Mouse (Mus musculus) R1 (cell line): ENCODE data around the gene Gpcpd1.

ENCODE experiments used
- DNase-seq: peaks from one replicate; pipeline ENCODE4 v3.0.0-alpha.2; 2018; ENCODE audit warnings: low read depth, low spot score

Gene Gpcpd1

GRCm38 (mm10) chr2:132586006-132586405 lies 1.5 kb downstream of the Gpcpd1 start:
- no peak for DNase-seq

DNA sequence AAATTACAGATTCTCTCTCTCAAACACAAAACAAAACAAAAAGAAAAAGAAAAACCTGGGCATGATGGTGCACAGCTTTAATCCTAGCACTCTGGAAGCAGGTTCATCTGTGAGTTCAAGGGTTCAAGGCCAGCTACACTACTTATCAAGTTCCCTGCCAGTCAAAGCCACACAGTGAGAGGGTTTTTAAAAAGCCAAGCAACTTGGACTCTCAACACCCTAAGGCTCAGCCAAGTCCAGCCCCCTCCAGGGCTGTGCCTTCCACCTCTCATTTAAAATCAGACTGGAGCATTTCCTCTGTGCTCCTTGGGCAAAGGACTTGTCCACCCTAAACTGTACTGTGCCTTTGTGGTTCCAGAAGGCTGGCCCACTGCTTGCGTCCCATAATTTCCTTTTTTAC lies 3.3 kb downstream of the Gpcpd1 start:
- DNase-seq = no peak

- no peak for DNase-seq
These were observed 4.4 kb downstream of the Gpcpd1 start for GRCm38 (mm10) chr2:132583126-132583525.

- no peak for DNase-seq
These were observed 5.3 kb downstream of the Gpcpd1 start for GRCm38 (mm10) chr2:132582227-132582626.

DNA sequence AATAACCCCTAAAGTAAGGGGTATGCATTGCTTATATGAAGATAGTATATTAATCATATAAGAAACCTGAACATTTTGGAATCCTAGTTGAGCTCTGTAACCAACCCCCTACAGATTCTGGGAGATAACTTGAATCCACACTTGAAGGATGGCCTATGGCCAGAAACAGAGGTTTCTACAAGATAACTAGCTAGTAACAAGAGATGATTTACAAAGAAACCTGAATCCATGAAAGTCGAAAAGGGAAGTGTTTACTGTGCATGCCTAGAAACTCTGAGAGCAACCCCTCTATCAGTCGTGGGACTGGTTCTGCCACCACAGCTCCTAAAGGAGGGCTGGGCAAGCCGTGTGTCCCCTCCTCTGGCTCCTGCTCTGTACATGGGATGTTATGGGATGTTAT lies 7.8 kb downstream of the Gpcpd1 start:
- DNase-seq = no peak

GRCm38 (mm10) chr2:132578711-132579110 lies 8.8 kb downstream of the Gpcpd1 start:
- no peak for DNase-seq

DNA sequence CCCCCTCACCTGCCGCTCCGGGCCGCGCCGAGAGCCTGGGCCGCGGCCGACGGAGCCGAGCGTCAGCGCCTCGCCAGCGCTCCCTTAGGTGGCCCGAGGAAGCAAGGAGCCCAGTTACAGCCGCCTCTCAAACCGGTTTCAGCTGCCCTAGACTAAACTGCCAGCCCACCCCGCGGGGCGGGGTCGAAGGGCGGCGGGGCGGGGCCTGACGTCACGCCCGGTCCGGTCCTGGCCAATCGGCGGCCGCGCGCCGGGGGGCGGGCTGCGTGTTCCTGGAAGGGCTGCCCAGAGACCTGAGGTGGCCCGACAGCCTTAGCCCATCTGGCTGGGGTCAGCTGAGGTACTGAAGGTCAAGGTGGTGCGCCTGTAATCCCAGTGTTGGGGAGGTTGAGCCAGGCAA lies 9.5 kb downstream of the Gpcpd1 start:
- peak; percentile 95 for DNase-seq

DNA sequence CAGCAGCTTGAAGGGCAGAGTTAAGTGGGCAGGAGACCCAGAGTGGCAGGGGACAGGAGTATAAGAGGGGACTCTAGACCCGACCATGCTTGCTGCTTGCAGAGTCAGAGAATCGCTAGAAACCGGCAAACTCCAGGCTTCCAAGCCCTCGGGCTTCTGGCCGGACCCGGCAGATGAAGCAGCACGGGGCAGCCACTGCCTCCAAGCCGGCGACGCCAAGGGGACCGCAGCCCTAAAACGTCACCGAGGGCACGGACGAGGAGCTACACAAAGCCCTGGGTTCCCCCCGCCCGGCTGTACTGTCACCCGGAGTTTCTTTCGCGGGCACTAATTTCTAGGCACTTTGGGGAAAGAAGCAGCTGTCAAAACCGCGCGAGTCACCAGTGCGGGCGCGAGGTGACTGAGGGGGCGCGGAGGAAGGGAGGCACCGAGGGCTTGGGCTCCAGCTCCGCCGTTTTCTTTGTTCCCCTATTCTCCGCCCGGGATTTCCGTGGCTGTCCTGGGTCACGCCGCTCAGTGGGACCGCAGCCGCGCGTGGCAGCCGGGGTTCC lies 10.0 kb downstream of the Gpcpd1 start:
- peak; percentile 67 for DNase-seq

GRCm38 (mm10) chr2:132576522-132577135 lies 10.9 kb downstream of the Gpcpd1 start:
- DNase-seq = no peak

DNA sequence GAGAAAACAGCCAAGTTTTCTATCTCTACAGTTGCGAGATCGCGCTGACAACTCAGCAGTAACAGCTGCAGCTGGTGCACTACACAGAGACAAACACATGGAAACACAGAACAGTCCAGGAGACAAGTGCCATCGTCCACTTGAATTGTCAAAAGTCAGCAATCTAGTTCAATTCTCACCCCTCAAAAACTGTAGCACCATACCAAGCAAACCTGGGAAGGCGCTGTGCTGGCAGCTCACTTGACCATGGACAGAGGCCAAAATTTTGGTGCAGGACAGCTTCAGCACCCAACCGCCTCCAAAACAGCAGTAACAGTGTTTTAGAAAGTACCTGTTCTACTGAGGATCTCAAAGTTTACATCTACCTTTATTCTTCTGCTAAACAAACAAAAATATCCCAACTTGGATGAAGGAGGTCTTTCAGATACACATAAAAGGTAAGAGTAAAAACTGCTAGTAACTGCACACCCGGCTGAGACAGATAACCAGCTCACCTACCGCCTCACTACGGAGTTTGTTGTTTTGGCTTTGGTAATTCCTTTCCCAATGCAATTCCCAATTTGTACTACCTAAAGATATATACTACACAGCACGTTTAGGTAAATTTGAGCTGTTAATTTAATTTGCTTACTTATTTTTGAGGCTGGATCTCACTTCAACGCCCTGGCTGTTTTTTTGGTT lies 11.6 kb downstream of the Gpcpd1 start:
- DNase-seq = no peak

DNA sequence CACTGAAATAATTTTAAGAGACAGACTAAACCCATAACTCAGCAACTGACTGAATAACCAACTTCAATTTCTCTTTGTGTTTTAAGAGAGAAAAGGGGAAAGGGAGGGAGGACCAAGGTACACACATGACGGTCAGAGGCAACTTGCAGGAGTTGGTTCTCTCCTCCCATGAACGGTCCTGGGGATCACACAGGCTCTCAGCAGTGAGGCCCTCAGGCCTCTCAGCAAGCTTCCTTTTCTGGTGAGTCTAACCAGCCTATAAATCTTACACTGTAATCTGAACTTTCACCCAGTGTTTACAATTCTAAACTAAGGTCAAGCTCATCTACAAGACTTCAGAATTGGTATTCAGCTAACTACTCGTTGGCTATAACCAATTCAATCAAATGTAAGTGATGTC lies 12.3 kb downstream of the Gpcpd1 start:
- DNase-seq = no peak

- DNase-seq = no peak
These were observed 14.2 kb downstream of the Gpcpd1 start for GRCm38 (mm10) chr2:132573280-132573679.

GRCm38 (mm10) chr2:132572651-132573050 lies 14.9 kb downstream of the Gpcpd1 start:
- no peak for DNase-seq

- no peak for DNase-seq
These were observed 16.2 kb downstream of the Gpcpd1 start for GRCm38 (mm10) chr2:132571301-132571700.

DNA sequence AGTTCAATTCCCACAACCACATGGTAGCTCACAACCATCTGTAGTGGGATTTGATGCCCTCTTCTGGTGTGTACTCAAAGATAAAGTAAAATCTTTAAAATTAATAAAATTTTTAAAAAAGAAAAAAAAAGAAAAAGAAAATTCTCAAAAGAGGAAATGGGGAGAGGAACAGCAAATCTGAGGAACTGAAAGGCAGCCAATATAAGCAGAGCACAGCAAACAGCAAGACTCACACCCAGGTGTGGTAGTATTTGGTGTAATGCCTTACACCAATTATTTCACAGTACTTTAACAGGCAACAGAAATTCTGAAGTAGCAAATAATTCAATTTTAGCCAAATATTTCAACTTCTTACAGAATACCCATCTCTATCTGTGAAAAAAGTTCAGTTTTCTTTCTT lies 16.7 kb downstream of the Gpcpd1 start:
- no peak for DNase-seq

GRCm38 (mm10) chr2:132569686-132570085 lies 17.8 kb downstream of the Gpcpd1 start:
- no peak for DNase-seq

DNA sequence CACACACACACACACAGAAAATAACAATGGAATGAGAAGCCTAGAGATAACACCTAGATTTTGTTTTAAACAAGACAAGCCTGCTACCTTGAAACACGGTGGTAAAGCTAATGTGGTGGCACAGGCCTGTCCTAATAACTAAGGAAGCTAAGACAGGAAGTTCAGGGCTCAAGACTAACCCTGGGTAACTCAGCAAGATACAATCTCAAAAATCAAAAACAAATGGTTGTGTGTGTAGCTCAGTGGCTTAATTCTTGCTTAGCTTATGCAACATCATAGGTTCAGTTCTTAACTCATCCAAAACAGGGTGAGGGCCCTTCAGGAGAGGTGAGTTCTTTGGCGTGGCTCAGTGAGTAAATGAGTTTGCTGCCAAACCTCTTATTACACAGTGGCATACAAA lies 20.1 kb downstream of the Gpcpd1 start:
- DNase-seq = no peak

GRCm38 (mm10) chr2:132561860-132562259 lies 25.7 kb downstream of the Gpcpd1 start:
- DNase-seq = no peak

GRCm38 (mm10) chr2:132527864-132528263 lies 59.7 kb downstream of the Gpcpd1 start:
- no peak for DNase-seq

DNA sequence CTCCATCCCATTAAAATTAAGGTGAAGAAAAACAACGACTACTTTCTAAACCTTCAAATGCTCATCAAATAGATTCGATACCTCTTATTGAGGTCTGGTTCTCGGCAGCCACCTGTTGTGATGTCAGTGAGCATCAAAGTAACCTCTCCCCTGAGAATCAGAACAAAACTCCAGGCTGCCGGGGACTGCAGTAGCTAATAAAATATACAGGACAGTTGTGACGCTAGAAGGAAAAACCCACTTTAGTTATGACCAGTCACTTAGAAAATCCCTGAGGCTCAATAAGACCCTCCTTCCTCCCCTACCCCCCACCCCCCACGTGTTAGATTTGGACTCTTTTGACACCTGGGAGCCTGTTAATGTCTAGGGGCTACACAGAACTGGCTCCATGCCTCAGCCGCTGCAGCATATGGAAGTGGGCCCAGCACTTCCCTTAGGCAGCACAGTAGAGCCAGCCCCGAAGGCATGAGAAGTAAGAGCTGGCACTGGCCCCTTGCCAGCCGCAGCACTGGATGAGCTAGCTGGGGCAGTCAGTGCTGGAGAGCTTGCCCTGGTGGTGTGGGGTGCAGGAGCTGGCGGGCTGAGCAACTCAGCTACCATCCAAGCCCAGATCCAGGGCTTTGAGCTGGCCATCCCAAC lies 60.5 kb downstream of the Gpcpd1 start:
- no peak for DNase-seq

GRCm38 (mm10) chr2:132526110-132526509 lies 61.4 kb downstream of the Gpcpd1 start:
- DNase-seq = no peak

- no peak for DNase-seq
These were observed 69.3 kb downstream of the Gpcpd1 start for GRCm38 (mm10) chr2:132518021-132518901.
